Mouse (Mus musculus) liver, postnatal 0 days (tissue): ENCODE measurements around the gene Hist1h4d.

Experiments
- CTCF ChIP-seq: sonication (generic); IDR thresholded peaks from 2 replicates; pipeline ENCODE4 v1.5.1; 2016; ENCODE audit warnings: antibody characterized with exemption, low read depth
- EP300 ChIP-seq: IDR thresholded peaks from 2 replicates; pipeline ENCODE4 v1.6.1; 2016; ENCODE audit warnings: antibody characterized with exemption, low read depth, mild to moderate bottlenecking

DNA sequence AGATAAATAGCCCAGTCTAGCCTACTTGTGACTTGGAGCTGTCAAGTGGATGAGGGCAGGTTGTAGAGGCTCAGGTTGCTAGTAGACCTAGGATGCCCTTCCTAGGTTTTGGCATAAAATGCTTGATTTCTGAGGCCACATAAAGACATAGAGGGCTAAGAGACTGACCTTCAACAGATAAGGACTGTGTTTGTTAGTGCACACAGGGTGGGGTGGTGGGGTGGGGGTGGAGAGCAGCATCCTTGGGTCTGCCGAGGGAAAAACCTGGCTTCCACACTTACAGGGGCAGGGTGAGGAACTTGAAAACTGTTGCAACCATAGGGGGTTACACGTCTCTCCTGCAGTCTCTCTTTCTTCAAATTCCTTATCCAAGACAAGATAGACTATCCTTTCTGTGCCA, 13.8 kb downstream of the Hist1h4d start:
- no peak for TF ChIP-seq CTCF
- no peak for TF ChIP-seq EP300
